Mouse (Mus musculus): ENCODE results near the gene Meis2. TPM values are rescaled to one million over a fixed set of nuclear protein-coding genes. Genes with fewer than 3 reads are reported as not detected.
A peak's percentile ranks its signal among the peaks of the same experiment; 100 is the strongest.

The Meis2 gene
- total RNA-seq, 2 experiments from 2014 or later: 0.84 to 1.3 TPM

DNA sequence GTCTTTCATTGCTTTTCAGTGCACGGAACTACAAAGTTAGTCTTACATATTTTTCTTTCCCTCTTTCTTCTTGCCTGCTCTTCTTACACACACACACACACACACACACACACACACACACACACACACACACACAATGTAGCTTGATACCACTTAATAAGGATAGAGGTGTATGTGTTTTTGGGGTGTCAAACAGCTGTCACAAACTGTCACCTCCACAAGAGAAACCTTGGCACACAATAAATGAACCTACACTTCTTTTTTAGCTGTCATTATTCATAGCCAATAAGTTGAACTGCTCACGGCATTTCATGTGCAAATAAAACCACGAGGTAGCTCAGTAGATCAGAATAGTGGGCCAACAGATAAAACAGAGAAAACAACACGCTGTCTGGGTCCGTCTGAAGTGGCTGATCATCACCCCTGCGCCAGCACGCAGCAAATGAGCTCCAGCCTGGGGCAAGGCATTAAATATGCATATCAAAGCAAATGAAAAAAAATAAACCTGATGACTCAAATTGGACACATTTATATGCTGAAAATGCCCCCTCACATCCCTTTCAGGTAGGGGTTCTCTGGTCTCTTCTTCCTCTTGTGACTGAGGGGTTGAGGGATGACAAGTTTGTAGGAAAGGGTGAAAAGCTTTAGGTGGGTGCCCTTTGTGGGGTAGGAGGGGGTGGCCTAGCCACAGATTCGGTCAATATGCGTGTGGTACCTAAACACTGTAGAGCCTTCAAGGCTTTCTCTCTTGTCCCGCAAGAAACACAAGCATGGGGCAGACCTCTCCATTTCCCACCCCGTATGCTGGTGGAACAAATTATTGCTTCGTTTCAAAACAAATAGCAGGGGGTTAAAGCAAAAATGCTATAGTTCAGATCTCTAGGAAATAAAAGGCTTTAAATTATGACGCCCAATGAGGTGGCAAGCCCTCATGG lies 9.7 kb downstream of the Meis2 start:
- TF ChIP-seq CTCF (IDR thresholded peaks at IDR 0.05): no peak
- H3K27ac ChIP-seq: no peak overlapping the region
- DNase-seq: no peak
- no peak overlapping the region for H3K4me3 ChIP-seq
- intact Hi-C loops (cut with DNase I): no loop called here

DNA sequence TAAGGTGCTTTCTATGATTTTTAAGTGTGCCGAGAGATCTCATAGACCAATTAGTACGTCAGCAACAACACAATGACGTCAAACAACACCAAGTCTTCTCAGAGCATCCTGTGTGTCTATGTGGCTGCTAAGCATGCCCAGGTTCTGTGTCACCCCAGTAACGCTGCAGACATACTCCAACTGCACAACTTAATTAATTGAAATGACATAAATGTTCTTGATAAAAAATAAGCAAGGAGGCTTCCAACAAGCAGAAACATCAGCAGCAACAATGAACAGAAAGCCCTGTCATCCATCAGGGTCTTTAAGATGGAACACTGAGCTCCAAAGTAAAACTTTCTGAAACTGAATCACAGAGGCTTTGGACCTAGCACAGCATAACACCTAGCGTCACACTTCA lies 11.7 kb downstream of the Meis2 start:
- intact Hi-C loops (cut with DNase I): no loop called here
- no peak overlapping the region for H3K27ac ChIP-seq
- no peak for TF ChIP-seq CTCF (IDR thresholded peaks at IDR 0.05)
- H3K4me3 ChIP-seq: no peak overlapping the region
- no peak for DNase-seq

DNA sequence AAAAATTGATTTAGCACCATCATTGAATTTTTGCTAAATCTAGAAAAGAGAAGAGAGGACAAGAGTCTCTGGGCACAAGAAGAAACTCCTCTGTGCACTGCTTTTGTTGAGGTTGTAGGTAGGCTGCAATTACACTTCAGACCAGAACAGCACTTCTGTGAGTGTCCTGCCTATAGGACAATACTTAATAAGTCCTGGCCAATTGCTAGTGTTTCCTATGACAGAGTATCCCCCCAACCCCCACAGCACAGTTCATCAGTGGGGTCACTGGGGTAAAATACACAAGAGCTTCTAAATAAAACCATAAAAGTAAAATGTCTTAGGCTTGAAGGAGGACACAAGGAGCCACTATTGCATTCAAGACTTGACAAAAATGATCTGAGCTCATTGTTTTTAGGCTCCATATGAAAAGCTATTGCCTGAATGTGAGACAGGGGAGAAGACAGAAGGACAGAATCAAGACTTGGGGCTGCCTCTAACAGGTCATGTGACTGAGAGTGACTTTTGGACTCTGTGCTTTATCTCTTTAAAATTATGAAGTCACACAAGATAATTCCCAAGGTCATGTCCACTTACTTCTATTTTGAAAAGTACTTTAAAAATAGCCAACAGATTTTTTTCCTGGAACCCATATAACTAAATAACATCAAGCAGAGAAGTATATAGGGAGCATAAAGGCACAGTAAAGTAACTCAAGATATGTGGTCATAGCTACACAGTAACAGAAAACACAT lies 12.8 kb downstream of the Meis2 start:
- Histone ChIP-seq H3K4me3 (no peak overlapping the region), H3K27ac (no peak overlapping the region)
- DNase-seq: no peak
- intact Hi-C loops (cut with DNase I): no loop called here
- no peak for TF ChIP-seq CTCF (IDR thresholded peaks at IDR 0.05)

DNA sequence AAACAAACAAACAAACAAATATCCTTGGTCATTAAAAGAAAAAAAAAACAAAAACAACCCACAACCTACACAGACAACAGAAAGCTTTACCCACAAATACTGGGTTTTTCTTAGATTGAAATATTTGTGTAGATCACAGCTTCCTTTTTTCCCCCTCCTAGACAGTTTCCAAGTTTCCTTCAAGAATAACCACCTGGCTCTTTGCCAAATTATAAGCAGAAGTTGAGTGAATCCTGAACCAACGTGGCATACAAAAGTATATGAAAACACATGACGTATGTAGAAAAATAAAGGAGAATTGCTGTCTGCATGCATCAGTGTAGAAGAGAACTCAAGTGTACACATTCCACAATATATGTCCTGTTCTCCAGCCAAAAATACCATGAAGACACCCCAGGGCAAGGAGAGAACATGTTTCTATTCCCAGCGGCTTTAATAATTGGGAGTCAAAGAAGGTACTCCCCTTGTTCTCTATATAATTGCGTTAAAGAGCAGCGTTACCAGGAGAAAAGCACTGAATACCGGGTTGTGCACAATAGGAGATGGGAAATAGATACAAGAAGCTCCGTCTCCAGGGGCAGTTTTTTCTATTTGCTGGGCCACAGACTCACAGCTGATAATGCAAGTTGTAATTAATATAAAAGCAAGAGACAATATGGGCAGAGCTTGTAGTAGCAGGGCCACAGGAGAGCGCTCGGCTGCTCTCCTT lies 13.6 kb downstream of the Meis2 start:
- intact Hi-C loops (cut with DNase I): no loop called here
- DNase-seq: no peak
- no peak overlapping the region for H3K27ac ChIP-seq
- TF ChIP-seq CTCF (IDR thresholded peaks at IDR 0.05): no peak
- no peak overlapping the region for H3K4me3 ChIP-seq

DNA sequence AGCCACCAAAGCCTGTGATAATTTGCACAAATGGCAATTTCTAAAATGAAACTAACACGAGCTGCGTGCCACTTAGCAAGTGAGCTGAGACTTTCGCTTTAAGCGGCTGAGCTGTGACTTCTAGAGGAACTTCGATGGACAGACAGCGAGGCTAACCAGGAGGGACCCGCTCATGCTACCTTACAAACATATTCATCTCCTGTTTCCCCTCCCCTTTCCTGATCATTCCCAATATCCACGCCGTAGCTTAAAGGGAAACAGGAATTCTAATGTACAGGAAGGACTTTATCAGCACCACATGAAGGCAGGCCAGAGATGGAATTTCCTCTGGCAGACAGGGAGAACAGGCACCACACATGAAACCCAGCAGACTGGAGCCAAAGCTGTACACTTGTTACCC lies 15.9 kb downstream of the Meis2 start:
- H3K4me3 ChIP-seq: peak overlapping the region; percentile 13
- intact Hi-C loops (cut with DNase I): no loop called here
- no peak for DNase-seq
- TF ChIP-seq CTCF (IDR thresholded peaks at IDR 0.05): no peak
- no peak overlapping the region for H3K27ac ChIP-seq

DNA sequence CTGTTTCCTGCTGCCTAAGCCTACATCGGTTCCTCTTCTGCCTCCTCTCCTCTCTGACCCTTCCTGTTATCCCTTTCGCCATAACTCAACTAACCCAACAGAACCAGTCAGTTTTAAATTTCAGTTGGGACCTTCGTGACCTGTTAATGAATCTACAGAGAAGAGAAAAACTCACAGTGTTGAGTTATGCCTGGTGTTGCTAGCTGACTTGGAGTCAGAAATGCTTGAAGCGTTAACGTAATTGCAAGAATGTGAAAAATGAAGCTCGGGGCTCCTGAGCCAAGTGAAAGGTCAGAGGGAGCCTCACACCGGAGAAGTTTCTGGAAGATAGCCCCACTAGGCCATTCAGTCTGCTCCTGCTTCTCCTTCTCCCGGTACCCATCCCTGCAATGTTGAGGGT lies 18.3 kb downstream of the Meis2 start:
- TF ChIP-seq CTCF (IDR thresholded peaks at IDR 0.05): no peak
- no peak for DNase-seq
- intact Hi-C loops (cut with DNase I): no loop called here
- Histone ChIP-seq H3K27ac (no peak overlapping the region), H3K4me3 (no peak overlapping the region)

DNA sequence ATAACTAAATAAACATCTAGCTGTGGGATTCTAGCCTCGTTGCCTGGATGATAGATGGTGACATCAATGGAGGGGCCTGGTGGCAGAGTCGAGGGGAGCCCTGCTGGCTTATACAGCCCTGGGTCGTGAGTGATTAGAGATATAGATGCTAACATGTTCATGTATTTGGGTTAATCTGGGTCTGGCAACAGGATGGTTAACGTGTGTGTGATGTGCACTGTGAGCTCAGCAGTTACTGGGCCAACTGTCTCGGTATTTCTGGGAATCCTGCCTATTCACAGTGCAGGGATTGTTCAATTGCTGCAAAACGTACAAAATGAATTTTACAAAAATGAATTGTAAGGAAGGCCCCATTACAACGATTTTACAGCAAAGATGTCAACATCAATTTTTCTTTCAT lies 20.6 kb downstream of the Meis2 start:
- TF ChIP-seq CTCF (IDR thresholded peaks at IDR 0.05): no peak

DNA sequence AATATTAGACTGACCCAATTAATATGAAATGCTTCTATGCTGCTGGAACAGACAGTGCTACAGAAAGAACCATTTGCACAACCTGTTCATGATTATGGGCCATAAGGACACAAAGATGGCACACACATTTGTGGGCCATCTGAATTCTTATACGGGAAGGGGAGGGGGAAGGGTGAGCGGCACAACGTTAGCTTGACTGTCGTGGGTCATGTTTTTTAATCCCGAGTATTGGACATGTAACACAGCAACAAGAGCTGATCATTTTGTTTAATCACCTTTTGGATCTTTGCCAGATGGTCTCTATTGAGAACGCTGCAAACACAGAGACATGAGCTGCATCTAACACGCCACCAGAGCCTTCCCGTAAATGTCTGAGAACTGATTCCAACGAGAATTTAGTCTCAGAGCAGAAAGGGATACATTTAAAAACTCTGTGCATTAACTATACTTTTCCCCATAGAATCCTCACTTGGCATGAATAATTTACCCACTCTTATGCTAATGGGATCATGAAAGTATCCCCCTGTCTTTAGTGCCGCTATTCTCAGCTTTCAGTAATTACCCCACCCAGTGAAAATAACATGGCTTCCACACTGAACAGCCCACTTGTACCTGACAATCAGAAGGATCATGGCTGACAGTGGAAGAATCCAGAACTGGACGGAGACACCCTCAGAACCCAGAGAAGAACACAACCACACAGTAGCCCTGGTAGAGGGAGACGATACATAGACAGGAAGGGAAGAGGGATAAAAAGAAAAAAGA lies 22.5 kb downstream of the Meis2 start:
- H3K27ac ChIP-seq: no peak overlapping the region
- no peak for DNase-seq
- no peak overlapping the region for H3K4me3 ChIP-seq
- intact Hi-C loops (cut with DNase I): no loop called here
- no peak for TF ChIP-seq CTCF (IDR thresholded peaks at IDR 0.05)

More for the DNA sequence above, 20.6 kb downstream of the Meis2 start:
- Histone ChIP-seq H3K4me3 (no peak overlapping the region), H3K27ac (no peak overlapping the region)
- no peak for DNase-seq
- intact Hi-C loops (cut with DNase I): no loop called here

DNA sequence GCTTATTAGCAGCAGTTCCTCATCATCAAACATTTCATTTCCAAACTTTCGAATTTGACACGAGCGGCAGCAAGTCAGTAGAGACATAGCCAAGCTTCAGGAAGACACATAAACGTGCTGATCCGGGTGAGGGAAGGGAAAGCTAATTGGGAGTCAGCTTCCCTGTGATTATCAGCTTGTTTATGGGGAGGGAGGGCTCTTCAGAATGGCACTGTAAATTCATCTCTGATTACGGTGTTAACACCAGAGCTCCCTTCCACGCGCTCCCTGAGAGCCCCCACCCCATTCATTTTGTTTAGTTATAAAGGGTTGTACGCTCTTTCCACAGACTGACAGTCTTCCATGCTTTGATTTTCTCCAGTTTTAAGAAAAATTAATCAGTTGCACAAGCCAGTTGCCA lies 23.2 kb downstream of the Meis2 start:
- H3K4me3 ChIP-seq: no peak overlapping the region
- no peak for TF ChIP-seq CTCF (IDR thresholded peaks at IDR 0.05)
- H3K27ac ChIP-seq: no peak overlapping the region
- DNase-seq: no peak
- intact Hi-C loops (cut with DNase I): no loop called here

DNA sequence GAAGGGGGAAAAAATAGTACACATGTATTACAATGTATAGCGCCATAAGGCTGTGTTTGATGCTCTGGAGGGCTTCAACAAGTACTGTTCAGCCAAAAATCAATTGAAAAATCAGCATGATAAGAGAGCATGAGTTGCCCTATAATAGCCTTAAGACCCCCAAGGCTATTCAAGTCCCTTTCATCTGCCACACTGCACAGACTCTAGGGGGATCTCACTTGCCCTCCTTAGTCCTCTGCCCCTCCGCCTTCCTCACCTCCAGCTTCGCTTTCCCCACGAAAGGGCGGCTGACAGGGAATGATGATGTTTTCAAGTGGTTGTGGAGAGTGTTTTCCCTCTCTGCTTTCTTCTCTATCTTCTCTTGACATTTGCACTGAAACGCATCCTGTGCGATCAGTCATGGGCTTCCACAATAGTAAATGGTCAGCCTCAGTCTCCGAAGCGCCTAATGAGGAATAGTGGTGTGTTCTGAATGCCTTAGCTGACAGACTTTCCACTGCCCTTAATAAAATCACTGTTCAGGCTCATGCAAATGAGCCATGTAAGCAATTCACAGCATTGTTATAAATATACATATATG lies 23.9 kb downstream of the Meis2 start:
- DNase-seq: no peak
- intact Hi-C loops (cut with DNase I): no loop called here
- Histone ChIP-seq H3K4me3 (no peak overlapping the region), H3K27ac (no peak overlapping the region)
- TF ChIP-seq CTCF (IDR thresholded peaks at IDR 0.05): no peak

DNA sequence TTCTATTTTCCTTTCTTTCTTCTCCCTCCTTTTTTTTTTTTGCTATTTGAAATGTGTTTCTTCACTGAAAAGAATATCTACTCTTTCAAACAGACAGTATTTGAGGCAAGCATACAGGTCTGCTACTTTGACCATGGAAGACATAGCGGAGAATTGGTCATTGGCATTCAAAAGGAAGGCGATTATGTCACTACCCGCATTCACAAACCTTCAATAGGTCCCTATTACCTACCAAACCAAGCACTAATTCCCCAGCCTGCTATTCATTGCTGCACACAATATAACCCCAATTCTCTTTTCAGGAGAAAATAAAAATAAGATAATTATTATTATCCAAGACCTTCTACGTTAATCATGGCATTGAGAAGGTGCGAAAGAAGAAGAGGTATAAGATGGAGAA lies 30.3 kb downstream of the Meis2 start:
- no peak for DNase-seq
- Histone ChIP-seq H3K4me3 (no peak overlapping the region), H3K27ac (no peak overlapping the region)
- TF ChIP-seq CTCF (IDR thresholded peaks at IDR 0.05): no peak
- intact Hi-C loops (cut with DNase I): no loop called here

DNA sequence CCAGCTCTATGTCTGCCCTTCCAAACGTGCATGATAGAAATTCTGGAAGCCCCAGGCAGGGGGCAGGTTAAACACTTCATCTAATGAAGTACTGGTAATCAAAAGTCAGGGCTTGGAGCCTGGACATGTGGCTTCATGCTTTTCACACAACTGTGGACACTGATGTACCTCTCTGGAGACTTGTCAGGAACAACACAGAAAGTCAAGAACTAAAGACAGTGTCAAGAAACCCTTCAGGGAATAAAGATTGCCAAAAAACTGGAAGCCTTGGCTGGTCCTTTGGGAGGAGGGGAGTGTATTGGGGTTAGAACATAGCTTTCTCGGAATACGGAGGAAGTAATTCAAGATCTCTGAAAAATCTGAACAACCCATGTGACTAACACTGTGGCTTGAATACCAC lies 37.5 kb downstream of the Meis2 start:
- DNase-seq: no peak
- intact Hi-C loops (cut with DNase I): no loop called here

More for the DNA sequence above, 37.5 kb downstream of the Meis2 start:
- TF ChIP-seq CTCF (IDR thresholded peaks at IDR 0.05): no peak
- Histone ChIP-seq H3K4me3 (no peak overlapping the region), H3K27ac (no peak overlapping the region)

All from gastrocnemius, adult 2 months (tissue).